Mouse (Mus musculus) G1E (cell line): ENCODE data around the gene Gas8. TPM values are rescaled to one million over a fixed set of nuclear protein-coding genes. Genes with fewer than 3 reads are reported as not detected.
"Not testable (repeated sequence)": the region's sequence is repeated elsewhere in the genome, so short reads cannot be mapped to it uniquely, and the experiment has no call there.

Experiments
- ATAC-seq: 2 replicates; pipeline ENCODE4 v1.8.0; 2016; ENCODE audit warnings: mild to moderate bottlenecking; ENCODE audit not compliant: insufficient number of reproducible peaks, poor library complexity, low FRiP score, severe bottlenecking; ENCODE audit errors: extremely low read depth
- DNase-seq: peaks from one replicate; pipeline ENCODE4 v3.0.0; 2012; ENCODE audit warnings: low spot score
- H3K27me3 ChIP-seq: 2 replicates; pipeline ENCODE4 v1.6.1; 2012; ENCODE audit warnings: mild to moderate bottlenecking, low read length, inconsistent platforms; ENCODE audit not compliant: insufficient read depth
- H3K36me3 ChIP-seq: replicated peaks from 2 replicates; pipeline ENCODE3; 2012; ENCODE audit warnings: mild to moderate bottlenecking, inconsistent platforms
- H3K4me1 ChIP-seq: 2 replicates; pipeline ENCODE4 v1.6.1; 2012; ENCODE audit warnings: low read depth, low read length, inconsistent platforms, mixed read lengths; ENCODE audit not compliant: insufficient read depth
- H3K4me3 ChIP-seq: 2 replicates; pipeline ENCODE4 v1.5.1; 2012; ENCODE audit warnings: low read depth, mild to moderate bottlenecking, inconsistent platforms, low read length, moderate library complexity, mixed read lengths
- H3K9me3 ChIP-seq: replicated peaks from 2 replicates; pipeline ENCODE4 v1.6.1; 2012; ENCODE audit warnings: inconsistent platforms
- CTCF ChIP-seq: IDR thresholded peaks from 2 replicates; pipeline ENCODE4 v1.5.1; 2012; ENCODE audit warnings: low read depth, low read length, inconsistent platforms, mixed read lengths
- GATA1 ChIP-seq: IDR thresholded peaks from 2 replicates; pipeline ENCODE4 v1.6.1; 2012; ENCODE audit warnings: borderline replicate concordance, low read length, inconsistent platforms, mixed read lengths
- GATA2 ChIP-seq: IDR thresholded peaks from 2 replicates; pipeline ENCODE4 v1.6.1; 2012; ENCODE audit warnings: low read depth, low read length, inconsistent platforms, borderline replicate concordance
- POLR2AphosphoS5 ChIP-seq: IDR thresholded peaks from 2 replicates; pipeline ENCODE4 v1.6.1; 2012; ENCODE audit warnings: low read depth, low read length, inconsistent platforms; ENCODE audit not compliant: insufficient replicate concordance
- TAL1 ChIP-seq: conservative IDR thresholded peaks from 2 replicates; pipeline ENCODE4 v1.6.1; 2012; ENCODE audit warnings: low read depth, low read length, inconsistent platforms, mixed read lengths
- polyA plus RNA-seq: library from polyadenylated mRNA; stranded (reverse); fragments of >175 nt; gene quantifications from 2 replicates; pipeline ENCODE4 v1.2.3, GENCODE M21; 2012
- total RNA-seq, 2 experiments: library from RNA; stranded (forward) in 1 of 2; stranded (reverse) in 1 of 2; fragments of 200-1000 nt in 1 of 2; fragments of >200 nt in 1 of 2; fragmentation: Nextera tagmentation in 1 of 2; gene quantifications; 2 replicates each; pipeline ENCODE4 v1.2.3; 2014 to 2017

Gas8 gene
- total and polyA plus RNA-seq, 3 experiments, result 4.2 to 16.0 (median 11.5) TPM

DNA sequence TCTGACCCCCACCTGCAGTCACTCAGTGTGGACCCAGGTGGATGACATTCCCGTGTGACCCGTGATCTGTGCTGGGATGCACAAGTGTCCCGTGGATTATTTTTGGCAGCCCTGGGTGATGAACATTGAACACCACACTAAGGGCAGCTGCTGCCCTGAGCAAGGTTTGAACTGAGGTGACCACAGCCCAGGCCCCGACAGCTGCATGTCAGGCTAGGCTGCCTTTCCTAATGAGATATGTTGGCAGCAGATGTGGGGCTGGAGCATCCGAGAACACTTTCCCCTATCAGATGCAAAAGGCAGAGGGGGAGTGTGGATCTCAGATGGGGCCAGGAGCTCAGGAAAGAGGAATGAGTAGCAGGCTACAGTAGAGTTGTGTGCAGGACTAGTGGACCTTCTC lies 7.8 kb upstream of the Gas8 start:
- DNase-seq, result no peak
- peaks cover 27% of the 10 kb centered on the region for H3K4me1 ChIP-seq

DNA sequence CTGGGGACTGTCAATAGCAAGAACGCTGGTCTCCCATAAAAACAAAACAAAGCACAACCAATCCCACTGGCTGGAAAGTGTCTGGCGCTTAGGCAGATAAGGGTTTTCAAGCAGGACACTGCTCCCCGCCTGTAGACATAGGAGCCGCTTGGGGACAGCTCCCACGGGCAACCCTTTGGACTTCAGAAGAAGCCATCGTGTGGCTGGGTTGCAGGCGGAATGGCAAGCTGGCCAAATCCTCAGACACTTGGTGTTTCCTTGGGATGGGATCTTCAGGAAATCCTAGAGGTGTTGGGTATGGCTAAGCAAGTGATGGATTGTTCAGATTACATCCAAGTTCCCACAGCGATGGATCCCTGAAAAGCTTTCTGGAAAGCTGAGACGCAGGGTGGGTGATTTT lies 4.5 kb upstream of the Gas8 start:
- Histone ChIP-seq H3K4me3 (no peak overlapping the region; the same call in 1 of the 2 replicates), H3K27me3 (peaks cover 52% of the 10 kb centered on the region), H3K36me3 (peaks cover 20% of the 10 kb centered on the region), H3K4me1 (peaks cover 24% of the 10 kb centered on the region), H3K9me3 (no peaks in the 10 kb centered on the region)
- ATAC-seq, result no peak
- no peak for DNase-seq
- TF ChIP-seq CTCF, result no peak
- TF ChIP-seq GATA2, result no peak
- no peak for TF ChIP-seq POLR2AphosphoS5

More for the DNA sequence above, 7.8 kb upstream of the Gas8 start:
- Histone ChIP-seq H3K9me3 (no peaks in the 10 kb centered on the region), H3K4me3 (no peak overlapping the region), H3K27me3 (peaks cover 34% of the 10 kb centered on the region), H3K36me3 (peaks cover 53% of the 10 kb centered on the region)
- ATAC-seq, result no peak
- TF ChIP-seq CTCF (no peak), POLR2AphosphoS5 (no peak), GATA1 (no peak), TAL1 (no peak), GATA2 (no peak)

DNA sequence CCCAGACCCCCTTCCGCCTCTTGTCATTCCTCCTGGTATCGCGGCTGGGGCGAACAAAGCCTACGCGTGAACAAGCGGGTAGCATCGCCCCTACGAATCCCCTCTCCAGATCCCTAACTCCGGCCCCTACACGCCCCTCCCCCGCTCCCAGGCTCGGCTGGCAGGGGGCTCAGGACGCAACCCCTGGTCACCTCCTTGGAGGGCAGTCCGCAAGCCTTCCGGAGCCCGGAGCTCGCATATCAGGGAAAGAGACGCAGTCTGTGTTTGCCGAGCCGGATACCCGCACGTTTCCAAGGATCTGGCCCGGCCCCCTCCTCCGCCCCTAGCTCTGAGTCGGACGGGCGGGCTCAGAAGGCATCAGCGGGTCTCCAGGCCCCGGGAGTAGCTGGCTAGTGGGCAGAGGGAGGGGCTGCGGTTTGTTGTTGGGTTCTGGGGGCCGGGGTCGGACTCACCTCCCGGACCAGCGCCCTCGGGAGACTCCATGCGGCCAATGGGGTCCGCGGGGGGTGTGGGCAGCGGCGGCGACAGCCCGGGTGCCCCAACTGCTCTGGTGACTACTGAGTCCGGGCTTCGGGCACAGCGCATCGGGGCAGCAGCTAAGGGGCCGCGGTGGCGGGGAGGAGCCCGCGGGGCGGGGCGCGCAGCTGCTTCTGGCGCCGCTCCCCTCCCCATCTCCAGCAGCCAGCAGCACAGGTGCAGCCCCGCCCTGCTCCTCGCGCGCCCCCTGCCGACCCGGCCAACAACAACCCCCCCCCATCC lies 3.7 kb upstream of the Gas8 start, which contains the start of gene Dbndd1:
Dbndd1 (minus strand) TSS at position 683 of the 759 bp plus-strand sequence.
- DNase-seq, result peak; percentile 62
- TF ChIP-seq GATA1 (no peak), CTCF (no peak), POLR2AphosphoS5 (no peak), TAL1 (no peak), GATA2 (no peak)
- Histone ChIP-seq H3K9me3 (no peaks in the 10 kb centered on the region), H3K36me3 (peaks cover 11% of the 10 kb centered on the region), H3K4me1 (peaks cover 31% of the 10 kb centered on the region), H3K27me3 (peaks cover 52% of the 10 kb centered on the region), H3K4me3 (peak within 1 kb of the TSS; percentile 70)
- ATAC-seq, result no peak

DNA sequence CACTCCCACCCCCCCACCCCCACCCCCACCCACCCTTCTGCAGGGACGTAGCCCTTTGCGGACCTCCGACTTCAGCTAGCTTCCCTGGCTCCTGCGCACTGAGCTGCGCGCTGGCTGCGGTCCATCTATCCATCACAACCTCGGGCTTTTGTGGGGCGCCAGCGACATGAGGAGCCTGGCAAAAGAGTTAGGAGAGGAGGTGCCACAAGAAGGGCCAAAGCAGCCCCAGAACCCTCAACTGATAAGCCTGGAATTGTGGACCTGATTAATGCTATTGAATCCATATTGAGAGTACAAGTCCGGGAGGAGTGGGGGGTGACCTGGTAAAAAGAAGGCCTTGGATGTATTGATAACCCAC lies 3.1 kb upstream of the Gas8 start:
- no peaks in the 10 kb centered on the region for H3K9me3 ChIP-seq
- no peak for ATAC-seq
- peaks cover 33% of the 10 kb centered on the region for H3K4me1 ChIP-seq
- peak overlapping the region; percentile 70; the same call in 1 of the 2 replicates for H3K4me3 ChIP-seq
- H3K36me3 ChIP-seq, result peaks cover 10% of the 10 kb centered on the region
- H3K27me3 ChIP-seq, result peaks cover 52% of the 10 kb centered on the region
- TF ChIP-seq CTCF (no peak), POLR2AphosphoS5 (no peak), GATA1 (no peak), TAL1 (no peak), GATA2 (no peak)
- DNase-seq, result no peak

DNA sequence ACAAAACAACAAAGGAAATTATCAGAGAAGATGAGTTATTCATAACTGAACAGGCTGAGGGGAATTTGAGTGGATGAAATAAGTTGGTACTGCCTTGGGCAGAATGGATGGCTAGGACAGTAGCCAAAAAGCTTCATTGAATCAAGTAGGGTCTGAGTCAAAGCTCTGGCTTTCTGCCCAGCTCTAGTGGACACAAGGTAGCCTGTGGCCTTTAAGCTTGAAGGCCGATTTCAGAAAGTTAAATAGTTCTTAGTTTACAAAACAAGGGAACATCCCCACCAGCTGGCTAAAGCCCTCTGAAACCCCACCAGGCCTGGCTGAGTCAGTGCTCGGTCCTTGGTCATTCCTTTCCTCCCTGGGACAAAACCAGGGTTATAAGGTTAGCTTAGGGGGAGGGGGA lies 2.0 kb upstream of the Gas8 start:
- DNase-seq (no peak), ATAC-seq (no peak)
- Histone ChIP-seq H3K9me3 (no peaks in the 10 kb centered on the region), H3K4me3 (no peak overlapping the region), H3K36me3 (peaks cover 10% of the 10 kb centered on the region), H3K4me1 (peaks cover 34% of the 10 kb centered on the region), H3K27me3 (peaks cover 52% of the 10 kb centered on the region)
- TF ChIP-seq CTCF, result no peak

DNA sequence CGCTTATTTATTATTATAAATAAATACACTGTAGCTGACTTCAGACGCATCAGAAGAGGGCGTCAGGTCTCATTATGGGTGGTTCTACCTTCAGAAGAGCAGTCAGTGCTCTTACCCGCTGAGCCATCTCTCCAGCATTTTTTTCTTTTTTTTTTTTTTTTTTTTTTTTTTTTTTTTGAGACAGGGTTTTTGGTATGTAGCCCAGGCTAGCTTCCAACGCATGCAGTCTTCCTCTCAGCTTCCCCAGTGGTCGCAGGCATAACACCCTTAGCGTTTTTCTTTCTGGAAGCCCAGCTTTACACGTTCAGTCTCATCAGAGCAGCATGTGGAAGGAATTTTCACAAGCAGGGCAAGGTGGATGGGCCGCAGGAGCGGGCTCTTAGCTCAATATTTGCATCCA lies 462 bp upstream of the Gas8 start:
- no peak for DNase-seq
- no peak for ATAC-seq
- H3K36me3 ChIP-seq, result peaks cover 25% of the 10 kb centered on the region
- H3K4me1 ChIP-seq, result peaks cover 40% of the 10 kb centered on the region
- TF ChIP-seq POLR2AphosphoS5 (no peak), CTCF (no peak), GATA1 (no peak)
- H3K9me3 ChIP-seq, result no peaks in the 10 kb centered on the region
- H3K4me3 ChIP-seq, result peak overlapping the region; percentile 77; the same call in 1 of the 2 replicates
- H3K27me3 ChIP-seq, result peaks cover 43% of the 10 kb centered on the region

DNA sequence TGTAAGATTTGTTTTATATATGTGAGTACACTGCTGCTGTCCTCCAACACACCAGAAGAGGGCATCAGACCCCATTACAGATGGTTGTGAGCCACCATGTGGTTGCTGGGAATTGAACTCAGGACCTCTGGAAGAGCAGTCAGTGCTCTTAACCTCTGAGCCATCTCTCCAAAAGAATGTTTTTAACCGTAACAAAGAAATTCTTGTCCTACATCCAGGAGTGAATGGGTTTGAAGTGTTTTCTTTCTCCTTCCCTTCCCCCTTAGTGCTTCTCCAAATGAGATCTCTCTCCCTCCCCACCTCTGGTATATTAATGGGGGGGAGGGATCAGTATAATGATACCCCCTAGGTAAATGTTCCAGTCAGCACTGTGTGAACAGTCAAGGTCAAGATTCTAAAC lies 1.4 kb downstream of the Gas8 start:
- Histone ChIP-seq H3K4me1 (peaks cover 38% of the 10 kb centered on the region), H3K36me3 (peaks cover 44% of the 10 kb centered on the region), H3K27me3 (peaks cover 25% of the 10 kb centered on the region)
- not testable (repeated sequence) for H3K4me3 ChIP-seq, DNase-seq, ATAC-seq, H3K9me3 ChIP-seq
